Mouse (Mus musculus) megakaryocyte, adult 5-6 weeks (primary cell): ENCODE measurements around the gene Cpne5. TPM values are rescaled to one million over a fixed set of nuclear protein-coding genes. Genes with fewer than 3 reads are reported as not detected.
"Not testable (repeated sequence)": the region's sequence is repeated elsewhere in the genome, so short reads cannot be mapped to it uniquely, and the experiment has no call there.

Source experiments
- ATAC-seq: 2 replicates; pipeline ENCODE4 v1.8.0; 2016; ENCODE audit warnings: mild to moderate bottlenecking, inconsistent platforms; ENCODE audit not compliant: poor library complexity, severe bottlenecking
- total RNA-seq, 2 experiments: library from RNA; stranded (forward) in 1 of 2; stranded (reverse) in 1 of 2; fragments of 153-499, 151-499 nt in 1 of 2; fragments of 221-1000, 200-1000 nt in 1 of 2; gene quantifications; 2 replicates each; pipeline versions ENCODE4 v1.2.3 to v1.2.4; 2015 to 2017

The Cpne5 gene
- total RNA-seq (2015) (0.25 TPM in 1 of 2 replicates, not detected in the other), total RNA-seq (2017) (not detected in 2 replicates)

- peak; percentile 35; the same call in 1 of the 2 replicates for ATAC-seq
Observed at GRCm38 (mm10) chr17:29237772-29238420, at the start of gene Cpne5. Gene Cpne5, minus strand, starts transcription at chr17:29238167.

DNA sequence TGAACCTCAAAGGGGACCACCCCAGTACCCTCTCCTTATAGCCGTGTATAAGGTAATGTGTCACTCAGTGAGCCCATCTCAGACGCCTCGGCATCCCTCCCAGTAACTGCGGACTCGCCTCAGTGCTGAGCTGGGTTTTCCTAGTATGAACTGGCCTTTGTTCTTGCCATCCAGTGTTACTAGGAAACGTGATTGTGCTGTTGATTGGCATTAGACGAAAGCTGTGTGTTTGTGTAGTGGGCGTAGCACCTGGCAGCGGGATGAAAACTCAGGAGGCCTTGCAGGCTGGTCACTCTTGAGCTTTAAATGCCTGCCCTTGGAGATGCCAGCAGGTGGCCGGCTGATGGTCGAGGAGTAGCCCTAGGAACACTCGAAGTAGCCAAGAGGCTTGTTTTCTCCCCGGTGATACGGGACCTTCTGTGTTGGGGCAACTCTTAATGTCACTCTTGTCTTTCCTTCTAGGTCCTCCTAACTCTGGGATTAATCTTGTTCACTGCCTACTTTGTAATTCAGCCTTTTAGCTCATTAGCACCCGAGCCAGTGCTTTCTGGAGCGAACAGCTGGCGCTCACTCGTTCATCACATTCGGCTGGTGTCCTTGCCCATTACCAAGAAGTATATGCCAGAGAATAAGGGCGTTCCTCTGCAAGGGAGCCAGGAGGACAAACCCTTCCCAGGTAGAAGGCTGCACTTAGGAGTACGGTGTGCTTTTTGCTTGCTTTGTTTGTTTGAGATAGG is 44.4 kb upstream of the Cpne5 start:
- no peak for ATAC-seq

GRCm38 (mm10) chr17:29281541-29281940 is 43.6 kb upstream of the Cpne5 start:
- ATAC-seq, result no peak

DNA sequence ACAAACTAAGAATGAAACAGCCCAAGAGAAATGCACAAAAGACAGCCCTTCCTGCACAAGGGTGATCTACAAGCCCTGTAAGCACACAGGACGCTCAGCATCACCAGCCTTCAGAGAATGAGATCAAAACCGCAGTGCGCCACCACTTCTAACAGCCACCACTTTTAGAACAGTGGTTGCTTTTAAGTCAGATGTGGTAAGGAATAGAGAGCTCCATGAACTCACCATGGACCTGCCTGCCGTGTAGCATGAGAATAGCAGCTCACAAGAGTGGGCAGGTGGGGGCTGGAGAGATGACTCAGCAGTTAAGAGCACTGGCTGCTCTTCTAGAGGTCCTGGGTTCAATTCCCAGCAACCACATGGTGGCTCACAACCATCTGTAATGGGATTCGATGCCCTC is 42.5 kb upstream of the Cpne5 start:
- peak; percentile 38 for ATAC-seq

DNA sequence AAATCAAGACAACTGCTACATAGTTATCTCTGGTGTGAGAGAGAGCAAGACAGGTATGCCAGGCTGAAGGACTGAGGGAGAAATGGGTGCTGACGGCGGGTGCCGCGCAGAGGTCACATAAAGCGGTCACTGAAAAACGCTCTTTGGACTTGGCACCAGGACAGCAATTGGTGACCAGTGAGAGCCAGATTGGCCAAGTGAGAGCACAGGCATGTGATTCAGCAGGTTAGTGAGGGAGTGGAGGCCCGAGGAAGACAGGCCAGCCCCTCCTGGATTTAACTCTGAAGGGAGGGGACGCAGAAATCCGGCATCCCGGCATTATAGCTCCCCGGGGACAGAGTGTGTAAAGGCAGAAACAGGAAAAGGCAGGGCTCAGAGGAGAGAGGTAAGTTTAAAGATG is 35.9 kb upstream of the Cpne5 start:
- ATAC-seq, result no peak

DNA sequence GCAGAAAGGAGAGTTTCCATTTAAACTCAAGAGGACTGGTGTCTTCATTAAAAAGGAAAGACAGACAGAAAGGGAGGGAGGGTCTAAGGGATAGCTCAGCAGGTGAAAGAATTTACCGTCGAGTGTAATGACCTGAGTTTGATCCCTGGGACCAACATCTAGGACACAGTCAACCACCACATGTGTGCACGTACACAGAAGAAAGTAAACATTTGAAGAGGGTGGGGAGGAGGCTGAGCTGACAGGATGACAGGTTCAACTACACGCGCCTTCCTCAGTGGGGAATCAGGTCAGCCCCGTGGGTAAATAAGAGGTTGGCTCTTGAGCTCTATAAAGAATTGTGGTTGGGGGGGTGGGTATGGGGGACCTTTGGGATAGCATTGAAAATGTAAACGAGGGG is 35.2 kb upstream of the Cpne5 start:
- ATAC-seq, result no peak

GRCm38 (mm10) chr17:29270148-29270698 is 32.3 kb upstream of the Cpne5 start:
- ATAC-seq, result no peak

- ATAC-seq, result no peak
Observed at GRCm38 (mm10) chr17:29269349-29269706, 31.4 kb upstream of the Cpne5 start.

DNA sequence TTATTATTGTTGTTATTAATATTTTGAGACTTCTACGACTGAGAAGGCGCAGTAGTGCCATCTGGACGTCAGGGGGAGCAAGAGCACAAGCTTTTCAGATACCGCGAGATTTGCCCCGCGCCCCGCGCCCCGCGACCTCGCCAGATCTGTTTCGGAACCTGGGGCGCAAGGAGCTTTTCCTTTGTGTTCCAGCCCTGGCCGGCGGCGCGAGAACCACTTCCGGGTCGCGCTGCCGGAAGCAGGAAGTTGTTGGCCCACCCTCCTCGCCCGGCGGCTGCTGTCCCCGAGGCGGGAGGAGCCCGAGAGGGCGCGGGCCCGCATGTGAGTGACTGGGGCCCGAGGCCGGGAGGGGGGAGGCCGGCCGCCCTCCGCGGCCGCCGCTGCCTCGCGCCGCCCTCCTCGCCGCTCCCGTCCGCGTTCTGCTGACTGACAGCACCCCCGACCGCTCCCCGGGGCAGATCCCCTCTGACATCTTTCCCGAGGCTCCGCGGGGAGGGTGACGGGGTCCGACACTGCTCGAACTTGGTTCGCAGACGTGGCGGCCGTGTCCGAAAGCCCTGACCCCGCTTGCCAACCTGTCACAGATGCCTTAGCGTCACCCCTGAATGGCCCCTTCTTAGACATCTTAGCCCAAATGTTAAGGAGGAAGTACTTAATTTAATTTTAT is 30.8 kb upstream of the Cpne5 start, which contains the start of gene BC004004:
Gene BC004004 (plus strand): TSS at position 107 of the 667 bp plus-strand sequence.
- peak; percentile 90 for ATAC-seq

DNA sequence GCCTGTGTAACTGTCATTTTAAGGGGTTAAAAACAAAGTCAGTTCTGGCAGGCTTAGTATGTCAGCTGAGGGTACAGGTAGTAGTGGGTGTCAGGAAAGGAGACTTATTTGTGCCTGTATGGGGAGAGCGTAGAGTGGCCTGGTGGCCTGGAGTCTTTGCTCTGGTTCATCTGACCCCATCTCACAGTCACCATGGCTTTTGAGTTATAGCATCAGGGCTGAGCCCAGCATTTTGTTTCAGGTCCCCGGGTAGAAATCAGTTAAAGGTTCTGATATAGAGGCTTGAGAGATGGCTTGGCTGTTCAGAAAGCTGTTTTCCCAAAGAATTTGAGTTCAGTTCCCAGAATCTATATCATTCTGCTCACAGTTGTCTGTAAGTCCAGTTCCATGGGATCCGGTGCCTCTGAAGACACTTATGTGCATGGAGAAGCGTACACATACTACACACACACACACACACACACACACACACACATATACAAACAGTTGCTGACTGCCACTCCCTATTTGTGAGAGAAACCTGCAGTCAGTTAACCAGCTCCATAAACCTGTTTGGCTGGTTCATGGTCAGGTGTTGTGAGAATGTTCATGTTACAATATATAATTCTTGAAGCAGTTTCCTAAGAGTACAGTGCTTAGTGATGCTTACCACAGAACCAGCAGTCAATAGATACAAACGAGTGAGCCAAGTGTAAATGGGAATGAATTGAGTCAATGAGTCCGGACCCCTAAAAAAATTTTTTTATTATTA is 30.1 kb upstream of the Cpne5 start:
- ATAC-seq, result no peak

GRCm38 (mm10) chr17:29267040-29267439 is 29.1 kb upstream of the Cpne5 start:
- not testable (repeated sequence) for ATAC-seq

- ATAC-seq, result no peak
Observed at GRCm38 (mm10) chr17:29264760-29265159, 26.8 kb upstream of the Cpne5 start.

GRCm38 (mm10) chr17:29263840-29264633 is 26.1 kb upstream of the Cpne5 start, which contains the start of gene Ppil1:
Gene Ppil1, minus strand, starts transcription at chr17:29264186.
- ATAC-seq, result peak; percentile 58

- no peak for ATAC-seq
Observed at GRCm38 (mm10) chr17:29263417-29263816, 25.4 kb upstream of the Cpne5 start.

GRCm38 (mm10) chr17:29262259-29262649 is 24.3 kb upstream of the Cpne5 start:
- no peak for ATAC-seq

- ATAC-seq, result no peak
Observed at GRCm38 (mm10) chr17:29261603-29262258, 23.8 kb upstream of the Cpne5 start.

DNA sequence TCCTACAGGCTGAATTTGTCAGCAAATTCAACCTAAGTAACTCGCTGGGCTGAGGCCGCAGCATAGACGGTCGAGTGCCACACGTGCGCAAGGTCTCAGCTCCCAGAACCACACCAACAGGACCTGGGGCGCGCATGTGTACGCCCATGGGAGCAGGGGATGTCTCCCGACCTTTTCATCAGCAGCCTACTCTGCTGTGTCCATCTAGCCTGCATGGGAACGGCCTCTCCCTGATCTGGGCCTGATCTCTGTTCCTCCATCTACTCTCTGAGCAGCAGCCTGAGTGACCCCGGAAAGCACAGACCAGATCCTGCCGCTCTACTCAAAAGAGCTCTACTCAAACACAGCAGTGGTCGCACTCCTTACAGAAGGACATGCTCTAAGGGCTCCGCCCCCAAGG is 22.5 kb upstream of the Cpne5 start:
- ATAC-seq, result no peak

DNA sequence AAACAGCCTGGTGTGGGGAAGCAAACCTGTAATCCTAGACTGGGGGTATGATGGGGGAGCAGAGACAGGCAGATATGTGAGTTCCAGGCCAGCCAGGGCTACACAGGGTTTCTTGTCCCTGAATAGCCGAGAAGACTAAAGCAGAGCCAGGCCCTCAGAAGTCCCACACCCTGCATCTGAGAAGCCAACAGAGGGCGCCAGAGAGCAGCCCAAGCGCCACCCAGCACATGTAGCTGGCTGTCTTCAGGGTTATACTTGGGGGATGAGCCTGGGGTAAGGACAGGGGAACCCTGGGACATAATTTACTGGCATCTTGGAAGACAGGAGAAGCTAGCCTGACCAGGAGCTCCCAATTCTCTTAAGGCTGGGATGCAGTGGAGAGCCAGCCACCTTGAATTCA is 21.5 kb upstream of the Cpne5 start:
- ATAC-seq, result peak; percentile 77

DNA sequence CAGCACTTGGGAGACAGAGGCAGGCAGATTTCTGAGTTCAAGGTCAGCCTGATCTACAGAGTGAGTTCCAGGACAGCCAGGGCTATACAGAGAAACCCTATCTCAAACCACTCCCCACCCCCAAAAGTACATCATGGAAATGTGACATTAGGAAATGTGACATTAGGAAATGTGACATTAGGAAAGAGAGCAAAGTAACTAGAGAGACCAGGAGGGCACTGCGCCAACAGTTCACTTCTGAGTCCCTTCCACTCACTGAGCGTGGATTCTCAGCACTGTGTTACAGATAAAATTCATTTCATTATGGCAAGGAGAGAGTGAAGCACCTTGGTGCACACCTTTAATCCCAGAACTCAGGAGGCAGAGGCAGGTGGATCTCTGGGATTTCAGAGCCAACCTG is 21.0 kb upstream of the Cpne5 start:
- ATAC-seq, result peak; percentile 37; the same call in 1 of the 2 replicates
